Mouse (Mus musculus) testis, postnatal 10 days (tissue): ENCODE measurements around the gene Aifm1.

Experiments
- DNase-seq: peaks from one replicate; pipeline ENCODE4 v3.0.0; 2021; ENCODE audit warnings: low spot score

Aifm1 gene

GRCm38 (mm10) chrX:48513166-48513807, at the start of gene Aifm1:
Aifm1 (minus strand) TSS chrX:48513563.
- peak; percentile 92 for DNase-seq

GRCm38 (mm10) chrX:48532175-48532574, 18.8 kb upstream of the Aifm1 start:
- DNase-seq = peak; percentile 82

- no peak for DNase-seq
These were observed 13.1 kb upstream of the Aifm1 start for GRCm38 (mm10) chrX:48526435-48526834.

GRCm38 (mm10) chrX:48525866-48526265, 12.5 kb upstream of the Aifm1 start:
- no peak for DNase-seq

GRCm38 (mm10) chrX:48525332-48525731, 12.0 kb upstream of the Aifm1 start:
- DNase-seq = no peak

- DNase-seq = no peak
These were observed 10.1 kb upstream of the Aifm1 start for GRCm38 (mm10) chrX:48523512-48523911.

- no peak for DNase-seq
These were observed 8.3 kb upstream of the Aifm1 start for GRCm38 (mm10) chrX:48521651-48522050.

GRCm38 (mm10) chrX:48519549-48520085, 6.3 kb upstream of the Aifm1 start:
- DNase-seq = no peak

- DNase-seq = peak; percentile 40
These were observed 5.6 kb upstream of the Aifm1 start, which contains the start of gene Rab33a for GRCm38 (mm10) chrX:48518808-48519548. Rab33a (plus strand) TSS chrX:48519285.

GRCm38 (mm10) chrX:48518211-48518807, 4.9 kb upstream of the Aifm1 start:
- no peak for DNase-seq

GRCm38 (mm10) chrX:48513824-48514223, 461 bp upstream of the Aifm1 start:
- DNase-seq = no peak

GRCm38 (mm10) chrX:48493763-48494162, 19.6 kb downstream of the Aifm1 start:
- DNase-seq = no peak

GRCm38 (mm10) chrX:48481687-48482086, 31.7 kb downstream of the Aifm1 start:
- DNase-seq = no peak

- no peak for DNase-seq
These were observed 32.3 kb downstream of the Aifm1 start for GRCm38 (mm10) chrX:48481095-48481494.

GRCm38 (mm10) chrX:48467355-48467946, 45.9 kb downstream of the Aifm1 start:
- DNase-seq = no peak

- no peak for DNase-seq
These were observed 47.2 kb downstream of the Aifm1 start for GRCm38 (mm10) chrX:48466174-48466573.

- DNase-seq = no peak
These were observed 48.9 kb downstream of the Aifm1 start for GRCm38 (mm10) chrX:48464436-48464835.

- DNase-seq = no peak
These were observed 49.7 kb downstream of the Aifm1 start for GRCm38 (mm10) chrX:48463636-48464035.

- DNase-seq = peak; percentile 80
These were observed 50.4 kb downstream of the Aifm1 start, which contains the start of gene Elf4 for GRCm38 (mm10) chrX:48462754-48463507. Elf4 (minus strand) TSS chrX:48463132.

- DNase-seq = no peak
These were observed 51.1 kb downstream of the Aifm1 start for GRCm38 (mm10) chrX:48462297-48462696.

- no peak for DNase-seq
These were observed 52.4 kb downstream of the Aifm1 start for GRCm38 (mm10) chrX:48461006-48461405.

- DNase-seq = no peak
These were observed 52.9 kb downstream of the Aifm1 start for GRCm38 (mm10) chrX:48460496-48460895.
